Mouse (Mus musculus) heart, embryonic 14.5 days (tissue): ENCODE data around the gene Sh3rf1. TPM values are rescaled to one million over a fixed set of nuclear protein-coding genes. Genes with fewer than 3 reads are reported as not detected.

Experiments
- ATAC-seq: fragments of 200-750 bp; cut with Nextera tagmentation; 2 replicates; pipeline ENCODE4 v1.8.0; 2017; ENCODE audit warnings: low read depth, moderate TSS enrichment; ENCODE audit not compliant: insufficient number of reproducible peaks, insufficient read depth, low FRiP score
- H3K27ac ChIP-seq, 2 experiments: fragments of 200-500 bp in 1 of 2; fragments of 300-500 bp in 1 of 2; sonication (generic) in 1 of 2; replicated peaks in 1 of 2; 2 replicates each; pipeline ENCODE4 v1.5.1; 2012 to 2014; ENCODE audit warnings: low read depth in 2 of 2, low read length in 2 of 2, control low read depth in 1 of 2, mild to moderate bottlenecking in 1 of 2, mixed read lengths in 1 of 2; ENCODE audit not compliant: control insufficient read depth in 1 of 2, insufficient read depth in 1 of 2
- H3K27me3 ChIP-seq: fragments of 300-500 bp; sonication (generic); 2 replicates; pipeline ENCODE4 v1.6.1; 2014; ENCODE audit warnings: mild to moderate bottlenecking, low read length, control low read depth; ENCODE audit not compliant: control insufficient read depth, insufficient read depth
- H3K36me3 ChIP-seq: fragments of 300-500 bp; sonication (generic); 2 replicates; pipeline ENCODE4 v1.6.1; 2014; ENCODE audit warnings: mild to moderate bottlenecking, control low read depth, low read length, mixed read lengths; ENCODE audit not compliant: control insufficient read depth, insufficient read depth
- H3K4me1 ChIP-seq, 2 experiments: fragments of 200-500 bp in 1 of 2; fragments of 300-500 bp in 1 of 2; sonication (generic) in 1 of 2; 2 replicates each; pipeline ENCODE4 v1.6.1; 2012 to 2014; ENCODE audit warnings: low read length in 2 of 2, control low read depth in 1 of 2, mixed read lengths in 1 of 2; ENCODE audit not compliant: control insufficient read depth in 2 of 2, insufficient read depth in 2 of 2
- H3K4me2 ChIP-seq: fragments of 300-500 bp; sonication (generic); 2 replicates; pipeline ENCODE4 v1.6.1; 2014; ENCODE audit warnings: mild to moderate bottlenecking, low read length
- H3K4me3 ChIP-seq, 2 experiments: fragments of 200-500 bp in 1 of 2; fragments of 300-500 bp in 1 of 2; sonication (generic) in 1 of 2; 2 replicates each; pipeline ENCODE4 v1.5.1; 2012 to 2014; ENCODE audit warnings: low read length in 2 of 2, mild to moderate bottlenecking in 2 of 2, control low read depth in 1 of 2, low read depth in 1 of 2, moderate library complexity in 1 of 2; ENCODE audit not compliant: control insufficient read depth in 1 of 2, insufficient read depth in 1 of 2
- H3K9ac ChIP-seq: fragments of 300-500 bp; sonication (generic); 2 replicates; pipeline ENCODE4 v1.6.1; 2014; ENCODE audit warnings: mild to moderate bottlenecking, low read length
- H3K9me3 ChIP-seq: fragments of 300-500 bp; sonication (generic); 2 replicates; pipeline ENCODE4 v1.6.1; 2016; ENCODE audit warnings: low read length, control low read depth; ENCODE audit not compliant: control insufficient read depth
- WGBS: fragments of 180-500 bp; shearing (Covaris S2); extraction: QIAGEN DNeasy Blood & Tissue Kit; methylation state at CpG from one replicate; pipeline ENCODE4 v1.1.7; 2014; 5-methylcytosine and 5-hydroxymethylcytosine counted together
- polyA plus RNA-seq: library from polyadenylated mRNA; unstranded; fragments of >200 nt; fragmentation: Nextera tagmentation; extraction: Ambion mirVana; gene quantifications from 2 replicates; pipeline ENCODE4 v1.2.1, GENCODE M21; 2014

Gene Sh3rf1
- polyA plus RNA-seq, 1 experiment from 2014 or later: 4.9 TPM

GRCm38 (mm10) chr8:61185274-61186198 lies 38.1 kb upstream of the Sh3rf1 start:
- Histone ChIP-seq H3K9ac (no peak overlapping the region), H3K27me3 (no peaks in the 10 kb centered on the region), H3K27ac (no peak overlapping the region), H3K9me3 (peaks cover 4% of the 10 kb centered on the region; the same call in 1 of the 2 replicates), H3K36me3 (no peaks in the 10 kb centered on the region), H3K4me2 (no peak overlapping the region), H3K4me3 (no peak overlapping the region), H3K4me1 (peaks cover 0 to 9% of the 10 kb centered on the region in 2 experiments; a peak in 3 of 4 replicates)
- ATAC-seq: no peak
- WGBS: 61% methylated on average over 5 of the region's 5 CpGs

GRCm38 (mm10) chr8:61194306-61194925 lies 29.3 kb upstream of the Sh3rf1 start:
- Histone ChIP-seq H3K9me3 (0 out of 2 replicates have a peak, but pooled peaks cover 3% of the 10 kb centered on the region), H3K36me3 (no peaks in the 10 kb centered on the region), H3K9ac (no peak overlapping the region), H3K27me3 (no peaks in the 10 kb centered on the region), H3K4me1 (no peaks in the 10 kb centered on the region), H3K27ac (no peak overlapping the region), H3K4me3 (no peak overlapping the region), H3K4me2 (no peak overlapping the region)
- 78% methylated on average over 5 of the region's 5 CpGs for WGBS
- no peak for ATAC-seq

DNA sequence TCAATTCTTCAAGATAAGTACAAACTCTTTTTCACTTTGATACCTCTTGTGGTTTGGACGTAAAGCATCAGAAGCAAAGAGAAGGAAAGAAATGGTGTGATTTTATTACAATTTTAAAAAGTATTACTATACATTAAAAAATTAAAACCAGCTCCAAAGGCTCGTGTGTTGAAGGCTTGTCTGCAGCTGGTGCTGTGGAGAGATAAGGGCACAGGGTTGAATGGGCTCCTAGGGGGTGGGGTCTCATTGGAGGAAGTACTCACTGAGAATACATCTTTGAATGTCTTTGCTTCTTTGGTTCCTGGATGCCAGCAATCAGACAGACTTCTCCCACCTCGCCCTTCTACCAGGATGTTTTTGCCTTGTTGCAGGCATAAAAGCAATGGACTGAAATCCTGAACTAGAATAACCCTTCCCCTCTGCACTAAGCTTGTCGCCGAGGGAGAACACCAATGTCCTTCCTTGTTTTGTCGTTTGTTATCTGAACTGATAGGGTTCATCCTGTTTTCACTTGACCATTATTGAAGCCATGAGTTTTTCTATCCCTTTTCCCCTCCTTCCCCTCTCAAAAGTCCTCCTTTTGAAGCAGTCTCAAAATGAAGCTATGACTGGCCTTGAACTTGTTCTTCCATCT lies 23.3 kb upstream of the Sh3rf1 start:
- 25% methylated on average over 6 of the region's 6 CpGs for WGBS
- ATAC-seq: no peak
- no peak overlapping the region for H3K4me2 ChIP-seq

DNA sequence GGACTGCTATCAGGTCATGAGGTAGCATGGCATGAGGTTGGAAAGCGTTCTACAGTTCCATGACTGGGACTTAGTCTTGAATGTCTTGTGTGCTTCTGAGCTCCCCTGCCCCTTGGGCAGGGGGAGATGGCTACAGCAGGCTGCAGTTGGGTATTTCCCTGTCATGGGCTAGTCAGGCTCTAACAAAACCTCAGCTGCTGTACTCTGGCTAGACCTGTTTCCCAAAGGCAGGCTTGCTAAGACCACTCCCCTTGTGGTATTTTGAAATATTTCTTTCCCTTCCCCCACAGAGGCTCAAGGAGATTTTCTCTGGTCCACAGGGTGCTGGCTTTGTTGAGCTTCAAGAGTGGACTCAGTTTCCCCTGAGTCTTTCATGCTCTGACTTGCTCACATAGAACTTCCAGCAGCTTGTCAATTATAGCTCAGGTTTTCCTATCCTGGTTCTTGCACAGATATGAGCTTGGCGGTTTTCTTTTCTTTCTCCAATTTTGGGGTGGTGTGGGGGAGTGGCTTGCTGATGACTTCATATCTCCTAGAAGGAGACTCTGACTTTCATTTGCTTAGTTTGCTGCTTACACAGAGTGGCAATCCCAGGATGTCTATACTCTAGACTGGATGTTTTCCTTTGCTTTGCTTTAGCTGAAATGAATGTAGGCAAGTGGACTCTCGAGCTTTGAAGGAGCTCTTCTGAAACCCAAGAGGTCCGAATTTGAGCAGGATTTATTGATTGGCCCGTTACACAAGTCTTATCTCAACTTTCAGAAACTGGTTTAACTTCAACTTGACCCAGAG lies 20.4 kb upstream of the Sh3rf1 start:
- 69% methylated on average over 5 of the region's 5 CpGs for WGBS
- no peak for ATAC-seq
- H3K4me2 ChIP-seq: no peak overlapping the region

More for the DNA sequence above, 23.3 kb upstream of the Sh3rf1 start:
- Histone ChIP-seq H3K9me3 (0 out of 2 replicates have a peak, but pooled peaks cover 3% of the 10 kb centered on the region), H3K4me3 (no peak overlapping the region), H3K36me3 (no peaks in the 10 kb centered on the region), H3K27me3 (no peaks in the 10 kb centered on the region), H3K9ac (no peak overlapping the region), H3K27ac (no peak overlapping the region), H3K4me1 (no peaks in the 10 kb centered on the region)

GRCm38 (mm10) chr8:61206876-61207275 lies 16.8 kb upstream of the Sh3rf1 start:
- no peak for ATAC-seq
- no peak overlapping the region for H3K27ac ChIP-seq

More for the DNA sequence above, 20.4 kb upstream of the Sh3rf1 start:
- Histone ChIP-seq H3K27ac (no peak overlapping the region), H3K27me3 (no peaks in the 10 kb centered on the region), H3K36me3 (no peaks in the 10 kb centered on the region), H3K4me3 (no peak overlapping the region), H3K9me3 (0 out of 2 replicates have a peak, but pooled peaks cover 3% of the 10 kb centered on the region), H3K4me1 (no peaks in the 10 kb centered on the region), H3K9ac (no peak overlapping the region)

GRCm38 (mm10) chr8:61207636-61208035 lies 16.0 kb upstream of the Sh3rf1 start:
- Histone ChIP-seq H3K9ac (no peak overlapping the region), H3K27ac (no peak overlapping the region), H3K36me3 (no peaks in the 10 kb centered on the region), H3K4me3 (no peak overlapping the region), H3K4me1 (no peaks in the 10 kb centered on the region), H3K9me3 (no peaks in the 10 kb centered on the region), H3K4me2 (no peak overlapping the region), H3K27me3 (no peaks in the 10 kb centered on the region)
- WGBS: 82% methylated on average over 4 of the region's 4 CpGs
- no peak for ATAC-seq

More at GRCm38 (mm10) chr8:61206876-61207275, 16.8 kb upstream of the Sh3rf1 start:
- H3K4me3 ChIP-seq: no peak overlapping the region
- H3K27me3 ChIP-seq: no peaks in the 10 kb centered on the region
- H3K9me3 ChIP-seq: no peaks in the 10 kb centered on the region
- H3K4me2 ChIP-seq: no peak overlapping the region
- no peak overlapping the region for H3K9ac ChIP-seq
- H3K36me3 ChIP-seq: no peaks in the 10 kb centered on the region
- H3K4me1 ChIP-seq: no peaks in the 10 kb centered on the region
- WGBS: 38% methylated on average over 2 of the region's 2 CpGs

DNA sequence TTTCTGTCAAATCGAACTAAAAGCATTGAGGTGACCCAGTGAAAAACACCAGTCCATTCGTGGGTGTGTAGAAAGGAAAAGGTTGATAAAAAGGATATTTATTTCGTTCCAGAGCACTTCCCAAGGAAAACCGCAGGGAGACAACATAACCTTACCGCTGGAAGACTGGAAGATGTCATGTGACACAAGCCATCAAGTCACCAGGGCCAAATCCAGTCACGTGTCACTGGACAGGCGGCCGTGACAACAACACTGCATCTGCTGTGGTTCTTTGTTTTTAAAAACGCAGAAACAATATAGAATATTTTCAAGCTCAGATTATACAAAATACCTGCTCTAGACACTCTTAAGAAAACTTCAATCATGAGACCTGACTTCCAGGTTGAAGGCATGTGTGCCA lies 15.0 kb upstream of the Sh3rf1 start:
- no peak for ATAC-seq
- Histone ChIP-seq H3K4me3 (no peak overlapping the region), H3K9me3 (no peaks in the 10 kb centered on the region), H3K27me3 (no peaks in the 10 kb centered on the region), H3K9ac (no peak overlapping the region), H3K36me3 (no peaks in the 10 kb centered on the region), H3K4me2 (no peak overlapping the region), H3K27ac (no peak overlapping the region), H3K4me1 (no peaks in the 10 kb centered on the region)
- WGBS: 68% methylated on average over 9 of the region's 9 CpGs
